Mouse (Mus musculus) lung, postnatal 0 days (tissue): ENCODE measurements at regions not wholly inside any gene's neighbourhood (a gene's known extent, or its start where the extent isn't known, plus 50 kb on each side); places are given as distances from the start of the nearest gene placed in this dataset.

Experiments
- CTCF ChIP-seq: IDR thresholded peaks from 2 replicates; pipeline ENCODE4 v1.5.1; 2016; ENCODE audit warnings: antibody characterized with exemption, mild to moderate bottlenecking
- EP300 ChIP-seq: IDR thresholded peaks from 2 replicates; pipeline ENCODE4 v1.6.1; 2016; ENCODE audit warnings: antibody characterized with exemption, mild to moderate bottlenecking, control low read depth

GRCm38 (mm10) chr12:92285511-92285910, 436.6 kb upstream of the Sel1l start:
- TF ChIP-seq CTCF (no peak), EP300 (no peak)
